Mouse (Mus musculus): ENCODE data around the gene Esm1. TPM values are rescaled to one million over a fixed set of nuclear protein-coding genes. Genes with fewer than 3 reads are reported as not detected.

The Esm1 gene
- 1.6 and 2.2 TPM in 2 replicates for polyA plus RNA-seq (2014; fragmentation: Nextera tagmentation; extraction: Ambion mirVana)

DNA sequence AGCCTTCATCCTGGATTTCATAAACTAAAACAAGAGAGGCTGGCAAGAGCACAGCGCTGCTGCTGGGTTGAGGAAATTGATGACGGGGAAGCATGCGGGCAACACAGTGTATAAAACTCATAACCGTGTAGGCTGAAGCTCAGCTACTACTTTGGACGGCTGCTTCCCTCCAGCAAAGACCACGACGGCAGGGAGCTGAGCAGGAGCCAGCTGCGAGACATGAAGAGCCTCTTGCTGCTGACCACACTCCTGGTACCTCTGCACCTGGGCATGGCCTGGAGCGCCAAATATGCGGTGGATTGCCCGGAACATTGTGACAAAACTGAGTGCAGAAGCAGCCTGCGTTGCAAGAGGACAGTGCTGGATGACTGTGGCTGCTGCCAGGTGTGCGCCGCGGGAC, at the start of gene Esm1:
Esm1 (plus strand) TSS at position 36 of the 400 bp plus-strand sequence.
- Histone ChIP-seq H3K4me3 (ENCODE audit: low read depth, low read length) (peak within 1 kb of the TSS; percentile 17; the same call in 1 of the 2 replicates), H3K9me3 (ENCODE audit: low read depth, low read length) (no peaks in the 10 kb centered on the region), H3K4me1 (ENCODE audit: insufficient read depth) (no peaks in the 10 kb centered on the region), H3K4me2 (peak within 1 kb of the TSS; percentile 47), H3K36me3 (ENCODE audit: insufficient read depth) (no peaks in the 10 kb centered on the region), H3K9ac (no peak within 1 kb of the TSS; the same call in 1 of the 2 replicates), H3K27me3 (ENCODE audit: insufficient read depth, low read length) (peaks cover 12% of the 10 kb centered on the region; the same call in 1 of the 2 replicates), H3K27ac (ENCODE audit: low read depth) (no peak within 1 kb of the TSS)
- no peak for TF ChIP-seq CTCF (IDR thresholded peaks at IDR 0.05; ENCODE audit: low read depth)
- WGBS, result 27% methylated on average over 15 of the region's 15 CpGs
- ATAC-seq (ENCODE audit: insufficient read depth) (no peak; the same call in 1 of the 2 replicates), DNase-seq (peak; percentile 20)

DNA sequence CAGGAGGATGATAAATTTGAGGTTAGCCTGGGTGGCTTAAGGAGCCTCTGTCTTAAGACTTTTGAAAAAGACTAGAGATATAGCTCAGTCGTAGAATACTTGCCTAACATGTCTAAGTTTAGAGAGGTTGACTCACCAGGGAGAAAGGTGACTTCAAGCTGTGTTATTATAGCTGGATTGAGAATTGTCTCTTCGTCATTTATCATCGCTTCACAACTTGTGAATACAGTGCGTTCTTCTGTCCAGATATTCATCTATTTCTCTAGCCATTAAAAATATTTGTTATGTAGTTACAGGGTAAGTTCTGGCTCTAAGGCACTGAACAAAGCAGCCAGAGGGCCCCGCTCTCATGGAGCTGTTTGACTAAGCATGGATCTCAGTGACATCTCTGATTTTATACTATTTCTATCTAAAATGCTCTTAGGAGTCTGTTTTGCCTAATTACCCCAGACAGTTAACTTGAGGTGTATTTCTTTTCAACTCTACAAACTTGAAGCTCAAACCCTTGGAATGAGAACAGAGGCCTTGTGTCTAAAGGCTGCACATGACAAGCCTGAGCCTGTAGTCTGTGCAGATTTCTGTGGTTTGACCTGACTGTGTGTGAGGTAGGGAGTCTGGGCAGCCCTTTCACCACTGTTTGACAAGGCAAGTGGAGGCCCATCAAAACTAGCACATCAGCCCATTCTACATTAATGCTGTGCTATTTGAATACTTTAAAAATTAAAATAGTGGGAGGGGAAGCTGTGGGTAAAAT, 45.0 kb upstream of the Esm1 start:
- Histone ChIP-seq H3K27me3 (ENCODE audit: insufficient read depth, low read length) (no peaks in the 10 kb centered on the region), H3K27ac (ENCODE audit: low read depth) (no peak overlapping the region), H3K4me3 (ENCODE audit: low read depth, low read length) (no peak overlapping the region), H3K9ac (no peak overlapping the region), H3K4me2 (no peak overlapping the region), H3K4me1 (ENCODE audit: insufficient read depth) (no peaks in the 10 kb centered on the region), H3K36me3 (ENCODE audit: insufficient read depth) (no peaks in the 10 kb centered on the region), H3K9me3 (ENCODE audit: low read depth, low read length) (no peaks in the 10 kb centered on the region)
- no peak for TF ChIP-seq CTCF (IDR thresholded peaks at IDR 0.05; ENCODE audit: low read depth)
- ATAC-seq (ENCODE audit: insufficient read depth) (no peak), DNase-seq (no peak)
- WGBS, result 84% methylated on average over 5 of the region's 5 CpGs

DNA sequence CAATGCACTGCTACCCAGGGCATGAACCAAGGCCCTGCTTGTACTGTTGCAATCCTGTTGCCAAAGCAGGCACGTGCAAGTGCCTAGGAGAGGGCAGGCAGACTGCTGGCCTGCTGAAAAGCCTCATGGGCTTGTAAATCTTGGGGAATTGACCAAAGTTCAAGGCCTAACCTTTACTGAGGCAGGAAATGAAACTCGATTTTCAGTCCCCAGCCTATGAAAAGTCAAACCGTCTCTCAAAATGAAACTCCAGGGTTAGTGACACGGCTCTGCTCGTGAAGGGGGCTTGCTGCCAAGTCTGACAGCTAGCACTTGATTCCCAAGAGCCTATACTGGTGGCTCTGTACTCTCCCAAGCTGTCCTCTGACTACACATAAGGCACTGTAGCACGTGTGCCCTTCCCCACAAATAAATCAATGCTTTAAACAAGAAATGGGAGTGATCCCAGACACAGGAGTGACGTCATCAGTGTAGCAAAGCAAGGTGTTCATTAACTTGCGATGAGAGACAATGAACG, 41.4 kb upstream of the Esm1 start:
- no peak overlapping the region for H3K9ac ChIP-seq
- no peak for TF ChIP-seq CTCF (IDR thresholded peaks at IDR 0.05; ENCODE audit: low read depth)
- H3K4me3 ChIP-seq (ENCODE audit: low read depth, low read length), result no peak overlapping the region
- no peaks in the 10 kb centered on the region for H3K36me3 ChIP-seq (ENCODE audit: insufficient read depth)
- H3K9me3 ChIP-seq (ENCODE audit: low read depth, low read length), result no peaks in the 10 kb centered on the region
- DNase-seq, result peak; percentile 20
- H3K4me2 ChIP-seq, result no peak overlapping the region
- H3K27me3 ChIP-seq (ENCODE audit: insufficient read depth, low read length), result no peaks in the 10 kb centered on the region
- H3K4me1 ChIP-seq (ENCODE audit: insufficient read depth), result no peaks in the 10 kb centered on the region
- WGBS, result 66% methylated on average over 9 of the region's 9 CpGs
- no peak overlapping the region for H3K27ac ChIP-seq (ENCODE audit: low read depth)
- ATAC-seq (ENCODE audit: insufficient read depth), result no peak

DNA sequence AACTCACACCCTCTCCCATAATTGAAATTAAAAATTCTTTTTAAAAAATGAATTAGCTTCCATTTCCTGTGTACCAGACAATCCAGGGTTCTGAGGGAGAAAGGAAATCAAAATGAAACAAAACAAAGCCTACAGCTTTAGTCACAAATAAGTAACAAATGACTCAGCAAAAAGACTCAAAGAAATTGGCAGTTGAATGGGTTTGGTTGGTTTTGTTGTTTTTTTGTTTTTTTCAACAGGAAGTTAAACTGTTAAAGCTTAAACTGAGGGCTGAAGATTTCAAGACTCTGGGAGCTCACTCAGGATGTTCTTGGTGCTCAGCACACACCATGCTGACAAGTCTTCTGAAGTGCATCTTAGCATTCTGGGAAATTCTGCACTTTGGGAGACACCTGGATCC, 39.2 kb upstream of the Esm1 start:
- DNase-seq (peak; percentile 18), ATAC-seq (ENCODE audit: insufficient read depth) (no peak)
- Histone ChIP-seq H3K27ac (ENCODE audit: low read depth) (no peak overlapping the region), H3K9me3 (ENCODE audit: low read depth, low read length) (no peaks in the 10 kb centered on the region), H3K9ac (no peak overlapping the region), H3K4me3 (ENCODE audit: low read depth, low read length) (no peak overlapping the region), H3K4me1 (ENCODE audit: insufficient read depth) (no peaks in the 10 kb centered on the region), H3K27me3 (ENCODE audit: insufficient read depth, low read length) (no peaks in the 10 kb centered on the region), H3K4me2 (no peak overlapping the region), H3K36me3 (ENCODE audit: insufficient read depth) (no peaks in the 10 kb centered on the region)
- no peak for TF ChIP-seq CTCF (IDR thresholded peaks at IDR 0.05; ENCODE audit: low read depth)

DNA sequence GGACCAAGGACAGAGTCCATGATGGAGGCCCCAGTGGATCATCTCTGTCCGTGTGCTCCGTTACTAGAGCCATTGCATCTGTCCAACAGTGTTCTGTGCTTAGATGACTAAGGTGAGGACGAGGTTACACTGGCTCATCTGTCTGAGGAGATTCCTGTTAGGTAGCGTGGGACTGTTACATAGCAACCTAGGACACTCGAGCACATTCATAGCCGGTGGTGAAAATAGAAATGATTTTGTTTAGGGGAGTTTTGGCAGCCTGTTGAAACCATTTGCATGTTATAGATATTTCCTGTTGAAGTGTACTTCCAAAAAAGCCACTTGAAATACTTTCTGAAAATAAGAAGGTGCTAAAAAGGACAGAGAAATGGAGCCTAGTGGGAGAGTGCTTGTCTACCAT, 35.3 kb upstream of the Esm1 start:
- Histone ChIP-seq H3K4me2 (no peak overlapping the region), H3K27ac (ENCODE audit: low read depth) (no peak overlapping the region), H3K27me3 (ENCODE audit: insufficient read depth, low read length) (no peaks in the 10 kb centered on the region), H3K4me3 (ENCODE audit: low read depth, low read length) (no peak overlapping the region), H3K4me1 (ENCODE audit: insufficient read depth) (no peaks in the 10 kb centered on the region), H3K9ac (no peak overlapping the region), H3K9me3 (ENCODE audit: low read depth, low read length) (no peaks in the 10 kb centered on the region), H3K36me3 (ENCODE audit: insufficient read depth) (no peaks in the 10 kb centered on the region)
- no peak for TF ChIP-seq CTCF (IDR thresholded peaks at IDR 0.05; ENCODE audit: low read depth)
- ATAC-seq (ENCODE audit: insufficient read depth), result no peak
- WGBS, result 81% methylated on average over 6 of the region's 6 CpGs
- no peak for DNase-seq

DNA sequence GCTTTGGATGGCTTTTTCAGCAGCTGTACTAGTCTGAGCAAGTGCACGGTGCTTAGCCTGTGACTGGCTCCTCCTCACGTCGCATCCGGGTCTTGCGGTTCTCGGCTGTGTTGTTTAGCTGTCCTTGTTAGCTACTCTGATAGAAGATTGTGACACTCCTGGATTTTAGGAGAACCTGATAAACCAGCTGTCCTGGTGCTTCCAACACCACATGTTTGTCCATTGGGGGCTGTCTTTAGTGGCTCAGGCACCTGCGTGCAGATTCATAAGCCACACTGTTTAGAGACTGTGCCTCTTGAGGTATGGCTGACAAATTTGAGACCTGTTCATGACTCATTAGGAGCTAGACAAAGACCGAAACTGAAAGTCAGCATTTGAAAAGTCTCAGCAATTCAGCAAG, 26.1 kb upstream of the Esm1 start:
- no peak overlapping the region for H3K4me3 ChIP-seq (ENCODE audit: low read depth, low read length)
- TF ChIP-seq CTCF (IDR thresholded peaks at IDR 0.05; ENCODE audit: low read depth), result no peak
- H3K4me2 ChIP-seq, result no peak overlapping the region
- no peaks in the 10 kb centered on the region for H3K4me1 ChIP-seq (ENCODE audit: insufficient read depth)
- H3K36me3 ChIP-seq (ENCODE audit: insufficient read depth), result no peaks in the 10 kb centered on the region
- no peak for DNase-seq
- WGBS, result 77% methylated on average over 8 of the region's 8 CpGs
- H3K9ac ChIP-seq, result no peak overlapping the region
- H3K27me3 ChIP-seq (ENCODE audit: insufficient read depth, low read length), result no peaks in the 10 kb centered on the region
- H3K27ac ChIP-seq (ENCODE audit: low read depth), result no peak overlapping the region
- H3K9me3 ChIP-seq (ENCODE audit: low read depth, low read length), result no peaks in the 10 kb centered on the region
- no peak for ATAC-seq (ENCODE audit: insufficient read depth)

DNA sequence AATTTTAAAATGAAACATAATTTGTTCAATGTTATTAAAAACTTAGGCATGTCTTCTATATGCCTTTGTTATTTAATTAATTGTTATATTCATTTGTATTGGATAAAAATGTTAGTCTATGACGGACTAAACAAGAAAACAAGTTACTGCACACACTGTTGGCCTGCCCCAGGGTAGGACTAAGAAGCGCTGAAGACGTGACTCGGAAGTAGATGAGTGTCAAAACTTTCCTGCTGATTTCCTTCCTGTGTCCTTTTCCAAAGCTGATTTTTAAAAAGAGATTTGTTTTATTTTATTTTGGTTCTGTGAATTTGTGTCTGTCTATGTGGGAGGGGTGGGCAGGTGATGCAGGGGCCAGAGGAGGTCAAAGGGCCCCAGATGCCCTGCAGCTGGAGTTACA, 25.7 kb upstream of the Esm1 start:
- DNase-seq (no peak), ATAC-seq (ENCODE audit: insufficient read depth) (no peak)
- Histone ChIP-seq H3K27ac (ENCODE audit: low read depth) (no peak overlapping the region), H3K27me3 (ENCODE audit: insufficient read depth, low read length) (no peaks in the 10 kb centered on the region), H3K4me1 (ENCODE audit: insufficient read depth) (no peaks in the 10 kb centered on the region), H3K36me3 (ENCODE audit: insufficient read depth) (no peaks in the 10 kb centered on the region), H3K4me3 (ENCODE audit: low read depth, low read length) (no peak overlapping the region), H3K9ac (no peak overlapping the region), H3K9me3 (ENCODE audit: low read depth, low read length) (no peaks in the 10 kb centered on the region), H3K4me2 (no peak overlapping the region)
- no peak for TF ChIP-seq CTCF (IDR thresholded peaks at IDR 0.05; ENCODE audit: low read depth)
- WGBS, result 74% methylated on average over 4 of the region's 4 CpGs

Data from lung, embryonic 14.5 days (tissue).